Mouse (Mus musculus) spleen, postnatal 10 days (tissue): Measurements from ENCODE around the gene Filip1.
A peak's percentile ranks its signal among the peaks of the same experiment; 100 is the strongest.

Experiments used
- DNase-seq, 2 experiments: peaks; one replicate each; pipeline ENCODE4 v3.0.0; 2021 to 2022; ENCODE audit warnings: low spot score in 2 of 2

Filip1 gene

DNA sequence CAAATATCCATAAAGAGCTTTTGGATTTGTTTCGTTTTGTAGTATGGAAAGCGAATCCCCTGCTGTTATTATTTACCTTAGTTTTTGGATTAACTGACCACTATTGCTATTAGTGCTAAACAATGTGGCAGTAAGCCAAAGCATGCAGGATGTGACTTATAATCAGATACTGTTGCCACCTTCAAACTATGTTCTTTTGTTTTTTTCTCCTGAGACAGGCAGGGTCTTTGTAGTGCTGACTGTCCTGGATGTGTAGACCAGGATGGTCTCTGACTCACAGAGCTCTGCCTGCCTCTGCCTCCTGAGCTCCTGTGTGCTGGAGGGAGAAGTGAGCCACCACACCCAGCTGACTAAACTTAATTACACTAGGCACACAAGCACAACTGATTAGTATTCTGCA lies 33.4 kb downstream of the Filip1 start:
- DNase-seq: no peak

DNA sequence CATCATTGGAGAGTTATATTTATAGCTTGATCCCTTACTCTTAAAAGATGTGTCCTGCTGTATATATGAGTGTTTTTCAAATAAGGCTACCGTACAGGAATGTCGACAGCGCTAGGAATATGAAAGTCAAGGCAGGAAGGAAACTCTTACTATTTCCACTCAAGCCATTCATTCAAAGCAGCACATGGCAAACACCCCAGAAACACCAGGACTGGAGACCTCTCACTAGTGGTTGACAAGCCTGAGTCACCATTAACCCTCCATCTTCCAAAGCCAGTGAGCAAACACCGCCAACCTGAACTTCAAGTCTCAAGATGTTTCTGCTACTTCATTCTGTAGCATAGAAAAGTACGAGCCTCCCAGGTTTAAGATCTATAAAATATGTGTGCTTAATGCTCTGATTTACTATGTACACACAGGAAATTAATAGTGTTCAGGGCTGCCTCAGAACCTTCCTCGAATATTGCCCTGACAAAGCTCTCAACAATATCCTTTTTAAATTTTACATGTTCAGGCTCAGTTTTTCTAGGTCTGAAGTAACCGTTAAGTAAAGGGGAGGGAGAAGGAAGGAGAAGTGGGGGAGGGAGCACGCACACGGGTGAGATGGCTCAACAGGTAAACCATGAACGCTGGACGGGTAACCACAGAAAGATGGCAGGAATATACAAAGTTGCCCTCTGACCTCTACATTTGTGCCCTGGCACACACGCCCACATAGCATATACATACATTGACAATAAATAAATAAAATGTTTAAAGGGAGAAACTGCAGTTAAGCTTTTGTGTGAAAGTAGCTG lies 34.2 kb downstream of the Filip1 start:
- no peak for DNase-seq

DNA sequence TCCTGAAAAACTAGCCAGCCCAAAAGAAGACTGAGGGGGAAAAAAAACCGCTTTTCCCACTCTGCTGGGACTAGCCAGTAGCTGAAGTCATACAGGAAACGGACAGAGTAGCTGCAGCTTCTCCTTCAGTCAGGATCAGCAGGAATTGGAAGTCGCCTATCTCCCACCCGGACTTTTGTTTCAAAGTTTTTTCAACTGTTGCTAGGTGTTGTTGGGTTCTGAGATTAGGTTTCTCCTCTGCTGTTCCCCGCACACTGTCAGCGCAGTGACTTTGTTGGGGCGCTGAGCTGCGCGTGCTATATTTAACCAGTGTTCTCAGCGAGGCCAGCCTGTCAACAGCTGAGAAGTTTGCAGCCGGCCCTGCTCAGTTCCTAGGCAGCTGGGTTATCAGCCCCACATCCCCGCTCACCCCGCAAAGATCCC lies 35.1 kb downstream of the Filip1 start:
- peak; percentile 7 to 20 for DNase-seq

- no peak for DNase-seq
Measured at GRCm38 (mm10) chr9:79976789-79977188, 35.9 kb downstream of the Filip1 start.

DNA sequence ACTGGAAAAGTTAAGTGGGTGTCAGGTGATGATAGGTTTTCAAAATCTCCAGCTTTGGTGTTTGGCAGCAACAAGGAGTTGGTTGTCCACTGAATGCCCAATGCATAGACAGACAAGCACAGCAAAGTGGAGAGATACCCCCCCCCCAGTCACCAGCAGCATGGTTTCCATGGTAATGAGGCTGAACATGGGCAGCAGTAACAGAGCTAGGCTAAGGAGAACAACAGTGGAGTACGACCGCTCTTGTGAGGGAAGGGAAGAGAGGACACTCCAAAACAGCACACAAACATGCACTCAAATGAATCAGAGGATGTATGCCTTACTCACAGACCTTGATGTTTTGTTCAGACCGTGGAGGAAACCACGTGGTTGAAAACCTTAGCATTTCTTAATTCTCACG lies 37.5 kb downstream of the Filip1 start:
- no peak for DNase-seq

DNA sequence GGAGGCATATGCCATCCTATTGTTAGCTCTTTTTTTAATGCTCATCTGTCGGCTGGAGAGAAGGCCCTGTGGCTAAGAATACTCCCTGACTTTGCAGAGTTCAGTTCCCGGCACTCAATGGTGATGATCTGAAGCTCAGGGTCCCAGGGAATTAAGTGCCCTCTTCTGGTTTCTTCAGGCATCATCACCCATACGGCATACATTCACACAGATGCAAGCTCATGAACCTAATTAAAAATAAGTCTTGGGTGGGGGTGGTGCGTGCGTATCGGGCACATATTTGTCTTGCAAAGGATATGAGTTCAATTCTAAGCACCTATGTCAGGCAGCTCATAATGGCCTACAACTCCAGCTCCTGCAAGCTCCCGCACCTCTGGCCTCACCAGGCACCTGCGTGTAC lies 39.1 kb downstream of the Filip1 start:
- DNase-seq: no peak

GRCm38 (mm10) chr9:79972705-79973104 lies 39.9 kb downstream of the Filip1 start:
- DNase-seq: no peak

DNA sequence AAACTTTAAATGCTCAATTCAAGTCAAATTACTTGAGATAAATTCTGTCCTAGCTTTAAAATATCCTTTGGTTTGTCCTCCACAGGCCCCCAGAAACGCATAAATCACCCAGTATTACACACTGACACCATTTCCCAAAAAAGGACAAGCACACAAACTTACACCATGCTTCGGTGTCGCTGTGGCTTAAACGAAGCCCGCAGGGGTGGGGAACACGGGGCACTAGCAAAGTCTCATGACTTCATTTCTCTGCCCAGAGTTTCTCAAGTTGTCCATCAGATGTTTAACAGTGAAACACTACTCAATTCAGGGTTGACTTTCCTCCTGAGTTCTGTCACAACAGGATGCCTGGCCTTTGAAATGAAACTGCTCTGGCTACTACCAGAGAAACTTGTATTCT lies 41.0 kb downstream of the Filip1 start:
- no peak for DNase-seq

- DNase-seq: no peak
Measured at GRCm38 (mm10) chr9:79970659-79971118, 42.0 kb downstream of the Filip1 start.

DNA sequence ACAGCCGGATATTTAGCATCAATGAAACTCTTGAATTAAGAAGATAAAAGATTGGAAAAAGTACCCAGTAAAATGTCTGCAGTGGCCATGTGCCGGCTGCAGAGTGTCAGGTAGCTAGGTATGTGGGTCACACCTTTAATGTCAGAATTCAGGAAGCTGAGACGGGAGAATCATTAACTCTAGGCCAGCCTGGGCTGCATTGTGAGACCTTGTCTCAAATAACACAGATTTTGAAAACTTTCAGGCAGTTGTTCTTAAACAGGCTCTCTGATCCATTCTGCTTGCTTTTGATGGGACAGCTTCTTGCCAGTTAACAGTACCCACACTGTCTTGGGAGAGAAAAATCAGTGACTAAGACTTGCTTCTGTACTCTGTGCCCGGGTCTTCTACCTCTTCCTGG lies 43.1 kb downstream of the Filip1 start:
- no peak for DNase-seq

GRCm38 (mm10) chr9:79966711-79967487 lies 45.8 kb downstream of the Filip1 start:
- no peak for DNase-seq

- no peak for DNase-seq
Measured at GRCm38 (mm10) chr9:79965600-79966392, 46.9 kb downstream of the Filip1 start.

GRCm38 (mm10) chr9:79965003-79965402 lies 47.6 kb downstream of the Filip1 start:
- no peak for DNase-seq

GRCm38 (mm10) chr9:79961630-79962285 lies 50.9 kb downstream of the Filip1 start:
- no peak for DNase-seq

GRCm38 (mm10) chr9:79960453-79960852 lies 52.2 kb downstream of the Filip1 start:
- DNase-seq: no peak

- DNase-seq: no peak
Measured at GRCm38 (mm10) chr9:79958395-79958794, 54.3 kb downstream of the Filip1 start.

GRCm38 (mm10) chr9:79954944-79955343 lies 57.7 kb downstream of the Filip1 start:
- DNase-seq: no peak

- DNase-seq: no peak
Measured at GRCm38 (mm10) chr9:79951984-79952383, 60.7 kb downstream of the Filip1 start.

DNA sequence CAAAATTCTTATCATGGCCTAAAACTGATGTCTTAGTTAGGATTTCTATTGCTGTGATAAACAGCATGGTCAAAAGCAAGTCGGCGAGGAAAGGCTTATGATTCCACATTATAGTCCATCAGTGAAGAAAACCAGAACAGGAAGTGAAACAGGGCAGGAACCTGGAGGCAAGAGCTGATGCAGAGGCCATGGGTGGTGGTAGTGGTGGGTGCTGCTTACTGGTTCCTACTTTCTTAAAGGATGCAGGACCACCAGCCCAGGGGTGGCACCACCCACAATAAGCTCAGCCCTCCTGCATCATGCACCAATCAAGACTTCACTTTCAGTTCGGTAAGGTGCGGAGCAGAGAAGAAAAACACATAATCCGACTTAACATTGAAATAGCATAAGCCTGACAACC lies 61.3 kb downstream of the Filip1 start:
- no peak for DNase-seq

GRCm38 (mm10) chr9:79950666-79951065 lies 62.0 kb downstream of the Filip1 start:
- DNase-seq: no peak

- DNase-seq: no peak
Measured at GRCm38 (mm10) chr9:79950038-79950437, 62.6 kb downstream of the Filip1 start.

DNA sequence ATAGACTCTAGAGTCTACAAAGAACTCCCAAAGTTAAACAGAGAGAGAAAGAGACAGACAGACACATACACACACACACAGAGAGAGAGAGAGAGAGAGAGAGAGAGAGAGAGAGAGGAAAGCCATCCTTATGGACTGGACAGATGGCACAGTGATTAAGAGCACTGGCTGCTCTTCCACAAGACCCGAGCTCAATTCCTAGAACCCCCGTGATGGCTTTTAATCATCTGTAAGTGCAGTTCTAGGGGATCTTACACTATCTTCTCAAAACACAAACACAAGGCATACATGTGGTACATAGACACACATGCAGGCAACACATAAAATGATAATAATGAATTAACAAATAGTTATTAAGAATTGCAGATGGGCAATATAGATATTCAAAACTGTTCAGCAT lies 64.3 kb downstream of the Filip1 start:
- no peak for DNase-seq
